Mouse (Mus musculus): ENCODE results near the gene Xpo6.
A peak's percentile ranks its signal among the peaks of the same experiment; 100 is the strongest.

Xpo6 gene

GRCm38 (mm10) chr7:126191471-126191870 is 8.8 kb downstream of the Xpo6 start:
- DNase-seq: no peak

GRCm38 (mm10) chr7:126189517-126189916 is 10.8 kb downstream of the Xpo6 start:
- DNase-seq: no peak

- no peak for DNase-seq
These were observed 14.3 kb downstream of the Xpo6 start for GRCm38 (mm10) chr7:126185999-126186398.

- DNase-seq: no peak
These were observed 16.7 kb downstream of the Xpo6 start for GRCm38 (mm10) chr7:126183583-126183982.

GRCm38 (mm10) chr7:126181487-126181886 is 18.8 kb downstream of the Xpo6 start:
- no peak for DNase-seq

- DNase-seq: peak in 1 of 2 experiments; percentile 17
These were observed 19.3 kb downstream of the Xpo6 start for GRCm38 (mm10) chr7:126180956-126181355.

- no peak for DNase-seq
These were observed 21.5 kb downstream of the Xpo6 start for GRCm38 (mm10) chr7:126178804-126179203.

- no peak for DNase-seq
These were observed 24.3 kb downstream of the Xpo6 start for GRCm38 (mm10) chr7:126175999-126176398.

- no peak for DNase-seq
These were observed 24.8 kb downstream of the Xpo6 start for GRCm38 (mm10) chr7:126175456-126175855.

GRCm38 (mm10) chr7:126174863-126175262 is 25.4 kb downstream of the Xpo6 start:
- DNase-seq: no peak

- peak; percentile 34 to 59 for DNase-seq
These were observed 28.3 kb downstream of the Xpo6 start for GRCm38 (mm10) chr7:126172001-126172400.

GRCm38 (mm10) chr7:126168584-126168983 is 31.7 kb downstream of the Xpo6 start:
- DNase-seq: no peak

GRCm38 (mm10) chr7:126167426-126167825 is 32.9 kb downstream of the Xpo6 start:
- DNase-seq: no peak

GRCm38 (mm10) chr7:126166571-126166970 is 33.7 kb downstream of the Xpo6 start:
- DNase-seq: no peak

- no peak for DNase-seq
These were observed 42.1 kb downstream of the Xpo6 start for GRCm38 (mm10) chr7:126158238-126158637.

GRCm38 (mm10) chr7:126155746-126156145 is 44.6 kb downstream of the Xpo6 start:
- no peak for DNase-seq

GRCm38 (mm10) chr7:126154731-126155130 is 45.6 kb downstream of the Xpo6 start:
- no peak for DNase-seq

GRCm38 (mm10) chr7:126152324-126152723 is 48.0 kb downstream of the Xpo6 start:
- DNase-seq: no peak

GRCm38 (mm10) chr7:126146156-126146555 is 54.1 kb downstream of the Xpo6 start:
- DNase-seq: no peak

GRCm38 (mm10) chr7:126144364-126144763 is 55.9 kb downstream of the Xpo6 start:
- DNase-seq: no peak

GRCm38 (mm10) chr7:126137850-126138249 is 62.5 kb downstream of the Xpo6 start:
- DNase-seq: no peak

- no peak for DNase-seq
These were observed 64.9 kb downstream of the Xpo6 start for GRCm38 (mm10) chr7:126135391-126135790.

GRCm38 (mm10) chr7:126134634-126135321 is 65.5 kb downstream of the Xpo6 start:
- DNase-seq: no peak

- no peak for DNase-seq
These were observed 72.6 kb downstream of the Xpo6 start for GRCm38 (mm10) chr7:126127673-126128072.

- DNase-seq: no peak
These were observed 73.8 kb downstream of the Xpo6 start for GRCm38 (mm10) chr7:126126502-126126901.
